Mouse (Mus musculus) heart, adult 18-20 months (tissue): Measurements from ENCODE around the gene Nuak2. TPM values are rescaled to one million over a fixed set of nuclear protein-coding genes. Genes with fewer than 3 reads are reported as not detected.

ENCODE experiments used
- DNase-seq, 2 experiments: peaks; one replicate each; pipeline ENCODE4 v3.0.0; 2021 to 2022; ENCODE audit warnings: mixed read lengths in 1 of 2
- total RNA-seq, 2 experiments: library from RNA; stranded (reverse); gene quantifications; 2 replicates each; pipeline ENCODE4 v1.2.3; 2021

The Nuak2 gene
- total RNA-seq, 2 experiments from 2014 or later, result 4.2 to 4.4 TPM

DNA sequence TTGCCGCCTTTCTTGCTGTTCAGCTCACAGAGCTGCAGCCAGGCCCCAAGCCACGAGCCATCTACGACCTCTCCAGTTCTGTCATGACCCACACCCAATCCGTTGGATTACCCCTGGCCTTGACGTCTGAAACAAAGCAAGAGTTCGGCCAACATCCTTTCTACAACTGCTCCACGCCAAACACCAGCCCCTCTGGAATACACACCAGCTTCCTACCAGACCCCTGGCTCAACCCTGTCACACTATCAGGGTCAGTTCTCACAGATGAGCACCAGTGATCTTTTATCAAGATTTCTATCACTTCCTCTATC, 61.1 kb downstream of the Nuak2 start:
- peak in 1 of 2 experiments; percentile 76 for DNase-seq

- DNase-seq, result no peak
Measured at GRCm38 (mm10) chr1:132377811-132378210, 61.9 kb downstream of the Nuak2 start.

DNA sequence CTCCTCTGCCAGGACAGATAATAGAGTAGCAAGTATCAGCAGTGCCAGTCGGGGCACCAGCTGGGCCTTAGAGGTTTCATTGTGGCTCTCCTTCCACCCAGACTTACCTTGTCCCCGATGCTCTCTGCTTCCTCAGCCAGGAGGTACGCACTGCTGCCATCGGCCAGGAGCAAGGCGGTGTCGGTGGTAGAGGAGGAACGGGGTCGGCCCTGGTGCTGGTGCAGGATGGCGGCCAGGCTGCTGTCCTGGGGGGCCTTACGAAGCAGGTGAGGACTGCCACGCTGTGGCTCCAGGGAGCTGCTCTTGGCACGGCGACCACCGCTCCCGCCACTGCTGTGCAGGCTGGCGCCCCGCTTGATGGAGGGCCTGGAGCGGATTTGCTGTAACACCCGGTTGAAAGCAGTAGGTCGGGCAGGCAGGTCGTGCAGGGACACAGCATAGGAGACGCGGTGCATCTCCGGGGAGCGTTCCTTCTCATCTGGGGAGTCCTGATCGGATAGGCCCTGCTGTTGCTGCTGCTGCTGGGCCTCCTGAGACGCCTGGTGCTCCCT, 64.7 kb downstream of the Nuak2 start:
- DNase-seq, result no peak

GRCm38 (mm10) chr1:132381929-132382328, 66.0 kb downstream of the Nuak2 start:
- no peak for DNase-seq

Other genes starting within 250 kb of the Nuak2 start
- 1 to 10 TPM; 5.1 to 6.9 TPM for gene Mfsd4a, start 248.1 kb upstream of the Nuak2 start, total RNA-seq
- gene Cdk18, start 176.4 kb upstream of the Nuak2 start, total RNA-seq, result 10 to 100 TPM; 14.7 to 16.0 TPM
- gene Lemd1, start 124.7 kb upstream of the Nuak2 start, total RNA-seq, result not detected
- under 1 TPM in 1 of 2 experiments, not detected in 1; 0.10 TPM for gene AC124108.1, start 124.7 kb upstream of the Nuak2 start, total RNA-seq
- gene Gm10188, start 86.4 kb upstream of the Nuak2 start, total RNA-seq, result not detected
- 10 to 100 TPM; 16.7 to 25.6 TPM for gene Klhdc8a, start 17.5 kb upstream of the Nuak2 start, total RNA-seq
- gene Tmcc2, start 75.2 kb downstream of the Nuak2 start, total RNA-seq, result 10 to 100 TPM; 25.0 to 26.0 TPM
- gene Dstyk, start 101.4 kb downstream of the Nuak2 start, total RNA-seq, result 10 to 100 TPM; 15.2 to 15.3 TPM
- gene Rbbp5, start 161.2 kb downstream of the Nuak2 start, total RNA-seq, result 10 to 100 TPM; 25.1 to 27.6 TPM
- gene Tmem81, start 190.1 kb downstream of the Nuak2 start, total RNA-seq, result 1 to 10 TPM; 1.5 TPM
- 1 to 10 TPM; 3.1 to 4.0 TPM for gene Cntn2, start 227.1 kb downstream of the Nuak2 start, total RNA-seq